In genomic region chr4:154022407-154022806, GRCm38 (mm10) we compare ENCODE assay signal across 9 mouse cellular contexts. TPM values are rescaled to one million over a fixed set of nuclear protein-coding genes. Genes with fewer than 3 reads are reported as not detected.
A peak's percentile ranks its signal among the peaks of the same experiment; 100 is the strongest.
DNase-seq lines count a peak whose midpoint lies in the region; ATAC-seq and TF ChIP-seq lines count a peak whose summit lies in the region.
"Had no signal": no experiment of that assay in that cellular context is flagged by ENCODE, and none has a peak within 500 bp of the region (broad histone marks: within the 10 kb centered on the region; RNA-seq: fewer than 3 reads in every experiment).

No protein-coding gene starts in this region.

- peaks cover 26% of the 10 kb centered on the region for H3K27me3 ChIP-seq in limb, embryonic 11.5 days (ENCODE audit: control insufficient read depth, insufficient read depth, low read length)
- H3K27me3 ChIP-seq in limb, embryonic 10.5 days (ENCODE audit: low read depth, poor library complexity, severe bottlenecking), result peaks cover 44% of the 10 kb centered on the region
- no peaks in the 10 kb centered on the region for H3K27me3 ChIP-seq in thymus, adult 2 months (ENCODE audit: control insufficient read depth, insufficient read depth, low read length)
- H3K27me3 ChIP-seq in midbrain, embryonic 14.5 days (ENCODE audit: control insufficient read depth, insufficient read depth, low read length), result 0 out of 2 replicates have a peak, but pooled peaks cover 7% of the 10 kb centered on the region

- no peak for TF ChIP-seq CTCF in thymus, adult 2 months (IDR thresholded peaks at IDR 0.05; ENCODE audit: borderline replicate concordance, control insufficient read depth, extremely low read depth, insufficient read depth, low read length, poor library complexity)

- no peak for DNase-seq in limb, embryonic 11.5 days (ENCODE audit: low spot score)
- no peak for DNase-seq in limb, embryonic 10.5 days (ENCODE audit: low spot score)
- DNase-seq in heart, adult 9 months (ENCODE audit: low spot score in 2 of 2), result peak; percentile 26 to 63
- peak; percentile 93 for DNase-seq in kidney, adult 8-10 months
- peak; percentile 91 for DNase-seq in lung, postnatal 36 days
- no peak for DNase-seq in thymus, adult 2 months
- DNase-seq in midbrain, embryonic 14.5 days, result no peak
- no peak for DNase-seq in left cerebral cortex, adult 9 months (ENCODE audit: low spot score in 2 of 2)

- H3K4me1 ChIP-seq in limb, embryonic 11.5 days (ENCODE audit: control insufficient read depth, insufficient read depth, low read length), result peaks cover 8% of the 10 kb centered on the region
- H3K4me1 ChIP-seq in limb, embryonic 10.5 days, result peaks cover 23% of the 10 kb centered on the region
- H3K4me1 ChIP-seq in thymus, adult 2 months (replicated peaks; ENCODE audit: control insufficient read depth, insufficient read depth, low read length), result 0 out of 2 replicates have a peak, but pooled peaks cover 5% of the 10 kb centered on the region
- H3K4me1 ChIP-seq in midbrain, embryonic 14.5 days (ENCODE audit: control insufficient read depth, insufficient read depth, low read length), result peaks cover 9% of the 10 kb centered on the region

- 0 out of 2 replicates have a peak overlapping the region, but pooled peaks have one; percentile 12 for H3K9ac ChIP-seq in limb, embryonic 11.5 days (ENCODE audit: low read length)
- H3K9ac ChIP-seq in midbrain, embryonic 14.5 days (replicated peaks; ENCODE audit: low read length), result no peak overlapping the region
- H3K9ac ChIP-seq: neural tube, embryonic 13.5 days had no signal

- H3K27ac ChIP-seq in limb, embryonic 11.5 days (replicated peaks; ENCODE audit: low read depth, low read length), result no peak overlapping the region
- no peak overlapping the region for H3K27ac ChIP-seq in limb, embryonic 10.5 days
- H3K27ac ChIP-seq in thymus, adult 2 months (ENCODE audit: control insufficient read depth, insufficient read depth, low read length), result no peak overlapping the region
- H3K27ac ChIP-seq in midbrain, embryonic 14.5 days (replicated peaks; ENCODE audit: low read depth, low read length), result no peak overlapping the region
- H3K27ac ChIP-seq: neural tube, embryonic 13.5 days had no signal

- WGBS in limb, embryonic 11.5 days, result 84% methylated on average over 4 of the region's 4 CpGs
- 81% methylated on average over 4 of the region's 4 CpGs for WGBS in limb, embryonic 10.5 days
- WGBS in thymus, adult 2 months, result 87% methylated on average over 4 of the region's 4 CpGs
- WGBS in midbrain, embryonic 14.5 days, result 63% methylated on average over 4 of the region's 4 CpGs

- no peak for TF ChIP-seq POLR2A in thymus, adult 2 months (IDR thresholded peaks at IDR 0.05; ENCODE audit: control insufficient read depth, extremely low read depth, insufficient read depth, low read length, poor library complexity)

- H3K4me3 ChIP-seq in limb, embryonic 11.5 days (ENCODE audit: low read depth, low read length), result no peak overlapping the region
- no peak overlapping the region for H3K4me3 ChIP-seq in limb, embryonic 10.5 days
- no peak overlapping the region for H3K4me3 ChIP-seq in thymus, adult 2 months (ENCODE audit: control insufficient read depth, insufficient read depth, low read length)
- H3K4me3 ChIP-seq in midbrain, embryonic 14.5 days (replicated peaks; ENCODE audit: low read depth, low read length), result no peak overlapping the region
- H3K4me3 ChIP-seq: neural tube, embryonic 13.5 days had no signal

- H3K36me3 ChIP-seq in limb, embryonic 11.5 days (ENCODE audit: control insufficient read depth, insufficient read depth, low read length), result peaks cover 34% of the 10 kb centered on the region
- peaks cover 54% of the 10 kb centered on the region for H3K36me3 ChIP-seq in limb, embryonic 10.5 days
- H3K36me3 ChIP-seq in thymus, adult 2 months (ENCODE audit: control insufficient read depth, insufficient read depth, low read length), result peaks cover 31% of the 10 kb centered on the region
- H3K36me3 ChIP-seq in midbrain, embryonic 14.5 days (ENCODE audit: control insufficient read depth, insufficient read depth, low read length), result peaks cover 44% of the 10 kb centered on the region

- no peaks in the 10 kb centered on the region for H3K9me3 ChIP-seq in limb, embryonic 11.5 days (ENCODE audit: control insufficient read depth, low read length)
- no peaks in the 10 kb centered on the region for H3K9me3 ChIP-seq in limb, embryonic 10.5 days (replicated peaks)
- no peaks in the 10 kb centered on the region for H3K9me3 ChIP-seq in midbrain, embryonic 14.5 days (ENCODE audit: control insufficient read depth, low read length)
- H3K9me3 ChIP-seq: neural tube, embryonic 13.5 days had no signal

- no peak overlapping the region for H3K4me2 ChIP-seq in limb, embryonic 11.5 days (ENCODE audit: low read depth, severe bottlenecking)
- no peak overlapping the region for H3K4me2 ChIP-seq in midbrain, embryonic 14.5 days (ENCODE audit: low read length)
- H3K4me2 ChIP-seq: neural tube, embryonic 13.5 days had no signal

- ATAC-seq in limb, embryonic 11.5 days (ENCODE audit: insufficient number of reproducible peaks, low FRiP score, low TSS enrichment, low read depth), result no peak
- no peak; the same call in 1 of the 2 replicates for ATAC-seq in midbrain, embryonic 14.5 days (ENCODE audit: low FRiP score, low TSS enrichment)

RNA-seq across cellular contexts. Expression of gene Smim1, which starts 3.6 kb away (rescaled TPM):
- 9.1 and 9.6 TPM in 2 replicates for polyA plus RNA-seq in limb, embryonic 11.5 days (2014; fragmentation: Nextera tagmentation; extraction: Ambion mirVana)
- polyA plus RNA-seq in limb, embryonic 10.5 days (2016; fragmentation: Nextera tagmentation; extraction: Ambion mirVana), result 12.7 and 27.4 TPM in 2 replicates
- polyA plus RNA-seq in thymus, adult 2 months (2012; rRNA removed), result 12.0 and 24.3 TPM in 2 replicates
- 6.3 and 7.7 TPM in 2 replicates for polyA plus RNA-seq in midbrain, embryonic 14.5 days (2014; fragmentation: Nextera tagmentation; extraction: Ambion mirVana)

RNA-seq across cellular contexts. Expression of gene Lrrc47, which starts 10.9 kb away (rescaled TPM):
- 14.9 and 16.0 TPM in 2 replicates for polyA plus RNA-seq in limb, embryonic 11.5 days (2014; fragmentation: Nextera tagmentation; extraction: Ambion mirVana)
- polyA plus RNA-seq in limb, embryonic 10.5 days (2016; fragmentation: Nextera tagmentation; extraction: Ambion mirVana), result 28.3 and 32.2 TPM in 2 replicates
- polyA plus RNA-seq in thymus, adult 2 months (2012; rRNA removed), result 118 and 144 TPM in 2 replicates
- polyA plus RNA-seq in midbrain, embryonic 14.5 days (2014; fragmentation: Nextera tagmentation; extraction: Ambion mirVana), result 12.7 and 13.5 TPM in 2 replicates

RNA-seq across cellular contexts. Expression of gene Ccdc27, which starts 20.1 kb away (rescaled TPM):
- not detected in 2 replicates for polyA plus RNA-seq in limb, embryonic 11.5 days (2014; fragmentation: Nextera tagmentation; extraction: Ambion mirVana)
- polyA plus RNA-seq in limb, embryonic 10.5 days (2016; fragmentation: Nextera tagmentation; extraction: Ambion mirVana), result not detected in 2 replicates
- polyA plus RNA-seq in thymus, adult 2 months (2012; rRNA removed), result 0.05 and 0.08 TPM in 2 replicates
- polyA plus RNA-seq in midbrain, embryonic 14.5 days (2014; fragmentation: Nextera tagmentation; extraction: Ambion mirVana), result not detected in 2 replicates
- polyA plus RNA-seq: neural tube, embryonic 13.5 days had no signal

RNA-seq across cellular contexts. Expression of gene Cep104, which starts 47.4 kb away (rescaled TPM):
- polyA plus RNA-seq in limb, embryonic 11.5 days (2014; fragmentation: Nextera tagmentation; extraction: Ambion mirVana), result 19.3 and 19.7 TPM in 2 replicates
- polyA plus RNA-seq in limb, embryonic 10.5 days (2016; fragmentation: Nextera tagmentation; extraction: Ambion mirVana), result 21.0 and 22.3 TPM in 2 replicates
- polyA plus RNA-seq in thymus, adult 2 months (2012; rRNA removed), result 24.5 and 24.6 TPM in 2 replicates
- 15.3 and 19.7 TPM in 2 replicates for polyA plus RNA-seq in midbrain, embryonic 14.5 days (2014; fragmentation: Nextera tagmentation; extraction: Ambion mirVana)

RNA-seq across cellular contexts. Expression of gene Dffb, which starts 47.5 kb away (rescaled TPM):
- polyA plus RNA-seq in limb, embryonic 11.5 days (2014; fragmentation: Nextera tagmentation; extraction: Ambion mirVana), result 12.8 and 14.1 TPM in 2 replicates
- 14.8 TPM in 2 replicates for polyA plus RNA-seq in limb, embryonic 10.5 days (2016; fragmentation: Nextera tagmentation; extraction: Ambion mirVana)
- 50.1 and 54.6 TPM in 2 replicates for polyA plus RNA-seq in thymus, adult 2 months (2012; rRNA removed)
- 7.9 and 9.1 TPM in 2 replicates for polyA plus RNA-seq in midbrain, embryonic 14.5 days (2014; fragmentation: Nextera tagmentation; extraction: Ambion mirVana)

Comparison
In these comparisons a context has a peak if more than half of its experiments do, and no peak if none do; other contexts are left out.
1. DNase-seq: peak in heart, adult 9 months (2 of 2), kidney, adult 8-10 months (2 of 2) and lung, postnatal 36 days (single experiment); none in limb, embryonic 11.5 days (single experiment), limb, embryonic 10.5 days (single experiment), thymus, adult 2 months (single experiment), midbrain, embryonic 14.5 days (single experiment) and left cerebral cortex, adult 9 months (0 of 2).